Mouse (Mus musculus) liver, postnatal 0 days (tissue): ENCODE data around the gene Wfdc6a. TPM values are rescaled to one million over a fixed set of nuclear protein-coding genes. Genes with fewer than 3 reads are reported as not detected.

Source experiments
- ATAC-seq: fragments of 200-750 bp; cut with Nextera tagmentation; 2 replicates; pipeline ENCODE4 v1.8.0; 2017; ENCODE audit warnings: mild to moderate bottlenecking, moderate library complexity
- DNase-seq: peaks from one replicate; pipeline ENCODE4 v3.0.0-alpha.2; 2016
- H3K27ac ChIP-seq: fragments of 300-500 bp; sonication (generic); 2 replicates; pipeline ENCODE4 v1.5.1; 2014; ENCODE audit warnings: antibody characterized with exemption, moderate library complexity, mild to moderate bottlenecking, low read depth
- H3K27me3 ChIP-seq: fragments of 300-500 bp; sonication (generic); 2 replicates; pipeline ENCODE4 v1.6.1; 2014; ENCODE audit warnings: low read length, control low read depth, mixed read lengths; ENCODE audit not compliant: insufficient read depth
- H3K36me3 ChIP-seq: fragments of 300-500 bp; sonication (generic); replicated peaks from 2 replicates; pipeline ENCODE4 v1.6.1; 2014; ENCODE audit warnings: mild to moderate bottlenecking, control low read depth, low read length, moderate library complexity, mixed read lengths; ENCODE audit not compliant: insufficient read depth
- H3K4me1 ChIP-seq: fragments of 300-500 bp; sonication (generic); 2 replicates; pipeline ENCODE4 v1.6.1; 2014; ENCODE audit warnings: antibody characterized with exemption, mild to moderate bottlenecking, control low read depth; ENCODE audit not compliant: insufficient read depth
- H3K4me2 ChIP-seq: fragments of 300-500 bp; sonication (generic); 2 replicates; pipeline ENCODE4 v1.6.1; 2014; ENCODE audit warnings: low read depth, mild to moderate bottlenecking, low read length, moderate library complexity, mixed read lengths
- H3K4me3 ChIP-seq: fragments of 300-500 bp; sonication (generic); 2 replicates; pipeline ENCODE4 v1.5.1; 2014; ENCODE audit warnings: low read depth, low read length
- H3K9ac ChIP-seq: fragments of 300-500 bp; sonication (generic); replicated peaks from 2 replicates; pipeline ENCODE4 v1.6.1; 2014; ENCODE audit warnings: mild to moderate bottlenecking, moderate library complexity
- H3K9me3 ChIP-seq: fragments of 300-500 bp; sonication (generic); 2 replicates; pipeline ENCODE4 v1.6.1; 2016; ENCODE audit warnings: mild to moderate bottlenecking, control low read depth, low read length, mixed read lengths
- CTCF ChIP-seq: sonication (generic); IDR thresholded peaks from 2 replicates; pipeline ENCODE4 v1.5.1; 2016; ENCODE audit warnings: antibody characterized with exemption, low read depth
- EP300 ChIP-seq: IDR thresholded peaks from 2 replicates; pipeline ENCODE4 v1.6.1; 2016; ENCODE audit warnings: antibody characterized with exemption, low read depth, mild to moderate bottlenecking
- WGBS: fragments of 180-500 bp; shearing (Covaris S2); extraction: QIAGEN DNeasy Blood & Tissue Kit; methylation state at CpG from one replicate; pipeline ENCODE4 v1.1.7; 2014; ENCODE audit not compliant: insufficient replicate concordance; 5-methylcytosine and 5-hydroxymethylcytosine counted together
- polyA plus RNA-seq: library from polyadenylated mRNA; unstranded; fragments of >200 nt; fragmentation: Nextera tagmentation; extraction: Ambion mirVana; gene quantifications from 2 replicates; pipeline ENCODE4 v1.2.1, GENCODE M21; 2015

Gene Wfdc6a
- polyA plus RNA-seq, 1 experiment from 2014 or later: not detected

GRCm38 (mm10) chr2:164558991-164559645 is 26.1 kb downstream of the Wfdc6a start:
- Histone ChIP-seq H3K4me1 (peaks cover 2% of the 10 kb centered on the region; the same call in 1 of the 2 replicates), H3K27me3 (peaks cover 27% of the 10 kb centered on the region), H3K36me3 (no peaks in the 10 kb centered on the region), H3K4me2 (no peak overlapping the region), H3K4me3 (no peak overlapping the region), H3K9ac (no peak overlapping the region), H3K9me3 (no peaks in the 10 kb centered on the region), H3K27ac (no peak overlapping the region)
- TF ChIP-seq CTCF (no peak), EP300 (no peak)
- WGBS: 18% methylated on average over 16 of the region's 16 CpGs
- DNase-seq (no peak), ATAC-seq (no peak)

- WGBS: 70% methylated on average over 8 of the region's 8 CpGs
- Histone ChIP-seq H3K9me3 (no peaks in the 10 kb centered on the region), H3K27me3 (peaks cover 22% of the 10 kb centered on the region), H3K27ac (no peak overlapping the region), H3K4me2 (no peak overlapping the region), H3K4me3 (no peak overlapping the region), H3K4me1 (peaks cover 2% of the 10 kb centered on the region; the same call in 1 of the 2 replicates), H3K36me3 (no peaks in the 10 kb centered on the region), H3K9ac (no peak overlapping the region)
- DNase-seq (no peak), ATAC-seq (no peak)
- no peak for TF ChIP-seq CTCF
- TF ChIP-seq EP300: no peak
These were observed 26.8 kb downstream of the Wfdc6a start for GRCm38 (mm10) chr2:164558426-164558825.

- H3K9me3 ChIP-seq: no peaks in the 10 kb centered on the region
- no peak overlapping the region for H3K9ac ChIP-seq
- H3K36me3 ChIP-seq: no peaks in the 10 kb centered on the region
- DNase-seq (no peak), ATAC-seq (no peak)
- no peaks in the 10 kb centered on the region for H3K4me1 ChIP-seq
- H3K27ac ChIP-seq: no peak overlapping the region
- no peaks in the 10 kb centered on the region for H3K27me3 ChIP-seq
- H3K4me2 ChIP-seq: no peak overlapping the region
- no peak overlapping the region for H3K4me3 ChIP-seq
- TF ChIP-seq EP300: no peak
- no peak for TF ChIP-seq CTCF
- WGBS: 75% methylated on average over 9 of the region's 9 CpGs
These were observed 33.7 kb downstream of the Wfdc6a start for GRCm38 (mm10) chr2:164551502-164551901.

- TF ChIP-seq CTCF (no peak), EP300 (no peak)
- 29% methylated on average over 2 of the region's 2 CpGs for WGBS
- ATAC-seq (no peak), DNase-seq (no peak)
- no peak overlapping the region for H3K27ac ChIP-seq
- no peaks in the 10 kb centered on the region for H3K27me3 ChIP-seq
- H3K4me2 ChIP-seq: no peak overlapping the region
- no peaks in the 10 kb centered on the region for H3K9me3 ChIP-seq
- no peaks in the 10 kb centered on the region for H3K4me1 ChIP-seq
- no peak overlapping the region for H3K9ac ChIP-seq
- no peak overlapping the region for H3K4me3 ChIP-seq
- H3K36me3 ChIP-seq: no peaks in the 10 kb centered on the region
These were observed 34.4 kb downstream of the Wfdc6a start for GRCm38 (mm10) chr2:164550895-164551269.

- TF ChIP-seq CTCF (no peak), EP300 (no peak)
These were observed 35.0 kb downstream of the Wfdc6a start for GRCm38 (mm10) chr2:164549963-164550894.

GRCm38 (mm10) chr2:164549338-164549737 is 35.9 kb downstream of the Wfdc6a start:
- TF ChIP-seq CTCF (no peak), EP300 (no peak)
- Histone ChIP-seq H3K4me3 (no peak overlapping the region), H3K36me3 (no peaks in the 10 kb centered on the region), H3K27me3 (no peaks in the 10 kb centered on the region), H3K4me2 (no peak overlapping the region), H3K9me3 (no peaks in the 10 kb centered on the region), H3K4me1 (no peaks in the 10 kb centered on the region), H3K27ac (no peak overlapping the region), H3K9ac (no peak overlapping the region)
- DNase-seq (no peak), ATAC-seq (no peak)
- WGBS: 39% methylated on average over 4 of the region's 4 CpGs

More at GRCm38 (mm10) chr2:164549963-164550894, 35.0 kb downstream of the Wfdc6a start:
- no peak overlapping the region for H3K4me3 ChIP-seq
- H3K27ac ChIP-seq: no peak overlapping the region
- no peak overlapping the region for H3K4me2 ChIP-seq
- no peaks in the 10 kb centered on the region for H3K36me3 ChIP-seq
- WGBS: 28% methylated on average over 10 of the region's 10 CpGs
- ATAC-seq: no peak
- no peak for DNase-seq
- no peaks in the 10 kb centered on the region for H3K27me3 ChIP-seq
- no peaks in the 10 kb centered on the region for H3K9me3 ChIP-seq
- no peak overlapping the region for H3K9ac ChIP-seq
- no peaks in the 10 kb centered on the region for H3K4me1 ChIP-seq
